Mouse (Mus musculus) ES-Bruce4 (cell line): ENCODE data around the gene Gpr22.

ENCODE experiments used
- CTCF ChIP-seq: IDR thresholded peaks from one replicate; pipeline ENCODE4 v1.8.1; 2011; ENCODE audit warnings: low read depth, low read length
- EP300 ChIP-seq: IDR thresholded peaks from 2 replicates; pipeline ENCODE4 v1.6.1; 2011; ENCODE audit warnings: low read depth, low read length; ENCODE audit not compliant: insufficient read depth

- TF ChIP-seq EP300 (no peak), CTCF (no peak)
These were observed 20.5 kb downstream of the Gpr22 start for GRCm38 (mm10) chr12:31693278-31693677.
